Mouse (Mus musculus) embryonic facial prominence, embryonic 12.5 days (tissue): ENCODE measurements around the gene Abcb10. TPM values are rescaled to one million over a fixed set of nuclear protein-coding genes. Genes with fewer than 3 reads are reported as not detected.
"Not testable (repeated sequence)": the region's sequence is repeated elsewhere in the genome, so short reads cannot be mapped to it uniquely, and the experiment has no call there.

ENCODE experiments used
- ATAC-seq: fragments of 200-750 bp; cut with Nextera tagmentation; 2 replicates; pipeline ENCODE4 v1.8.0; 2017; ENCODE audit not compliant: insufficient number of reproducible peaks, insufficient read depth, low FRiP score, low TSS enrichment
- H3K27ac ChIP-seq: fragments of 300-500 bp; sonication (generic); 2 replicates; pipeline ENCODE4 v1.5.1; 2016; ENCODE audit warnings: mild to moderate bottlenecking
- H3K27me3 ChIP-seq: fragments of 300-500 bp; sonication (generic); 2 replicates; pipeline ENCODE4 v1.6.1; 2016; ENCODE audit warnings: mild to moderate bottlenecking, moderate library complexity
- H3K36me3 ChIP-seq: fragments of 300-500 bp; sonication (generic); 2 replicates; pipeline ENCODE4 v1.6.1; 2016; ENCODE audit warnings: mild to moderate bottlenecking
- H3K4me1 ChIP-seq: fragments of 300-500 bp; sonication (generic); 2 replicates; pipeline ENCODE4 v1.6.1; 2016
- H3K4me2 ChIP-seq: fragments of 300-500 bp; sonication (generic); replicated peaks from 2 replicates; pipeline ENCODE4 v1.6.1; 2016; ENCODE audit warnings: mild to moderate bottlenecking, moderate library complexity
- H3K4me3 ChIP-seq: fragments of 300-500 bp; sonication (generic); 2 replicates; pipeline ENCODE4 v1.5.1; 2016; ENCODE audit warnings: mild to moderate bottlenecking
- H3K9ac ChIP-seq: fragments of 300-500 bp; sonication (generic); 2 replicates; pipeline ENCODE4 v1.6.1; 2016; ENCODE audit warnings: mild to moderate bottlenecking, moderate library complexity
- H3K9me3 ChIP-seq: fragments of 300-500 bp; sonication (generic); 2 replicates; pipeline ENCODE4 v1.6.1; 2016; ENCODE audit warnings: mild to moderate bottlenecking, moderate library complexity
- WGBS: fragments of 180-500 bp; shearing (Covaris S2); methylation state at CpG from one replicate; pipeline ENCODE4 v1.1.7; 2016; 5-methylcytosine and 5-hydroxymethylcytosine counted together
- polyA plus RNA-seq: library from polyadenylated mRNA; unstranded; fragments of >200 nt; fragmentation: Nextera tagmentation; extraction: Ambion mirVana; gene quantifications from 2 replicates; pipeline ENCODE4 v1.2.1, GENCODE M21; 2016

Abcb10 gene
- polyA plus RNA-seq, 1 experiment from 2014 or later, result 21.7 TPM

DNA sequence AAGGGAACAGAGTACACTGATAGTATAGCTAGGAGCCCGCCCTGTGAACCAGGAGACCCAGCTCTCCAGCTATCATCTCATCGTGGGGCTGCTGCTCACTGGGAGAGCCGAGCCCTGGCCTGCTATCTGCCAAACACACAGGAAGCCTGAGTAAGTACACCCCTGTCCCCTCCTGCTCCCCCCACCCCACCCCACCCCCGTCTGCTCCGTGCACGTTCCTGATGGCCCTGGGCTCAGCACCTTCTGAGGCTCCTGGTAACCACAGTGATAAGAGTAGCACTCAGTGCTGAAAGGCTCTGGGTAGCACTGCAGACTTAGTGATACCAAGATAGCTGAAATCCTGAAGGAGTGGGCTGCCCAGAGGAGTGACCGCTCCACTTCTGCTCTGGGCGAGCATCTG, 4.0 kb downstream of the Abcb10 start:
- no peak overlapping the region; the same call in 1 of the 2 replicates for H3K9ac ChIP-seq
- WGBS, result 70% methylated on average over 8 of the region's 8 CpGs
- H3K27ac ChIP-seq, result no peak overlapping the region
- no peak overlapping the region for H3K4me3 ChIP-seq
- no peaks in the 10 kb centered on the region for H3K36me3 ChIP-seq
- ATAC-seq, result no peak
- H3K4me1 ChIP-seq, result peaks cover 8% of the 10 kb centered on the region; the same call in 1 of the 2 replicates
- H3K9me3 ChIP-seq, result no peaks in the 10 kb centered on the region
- H3K4me2 ChIP-seq, result no peak overlapping the region
- H3K27me3 ChIP-seq, result no peaks in the 10 kb centered on the region

DNA sequence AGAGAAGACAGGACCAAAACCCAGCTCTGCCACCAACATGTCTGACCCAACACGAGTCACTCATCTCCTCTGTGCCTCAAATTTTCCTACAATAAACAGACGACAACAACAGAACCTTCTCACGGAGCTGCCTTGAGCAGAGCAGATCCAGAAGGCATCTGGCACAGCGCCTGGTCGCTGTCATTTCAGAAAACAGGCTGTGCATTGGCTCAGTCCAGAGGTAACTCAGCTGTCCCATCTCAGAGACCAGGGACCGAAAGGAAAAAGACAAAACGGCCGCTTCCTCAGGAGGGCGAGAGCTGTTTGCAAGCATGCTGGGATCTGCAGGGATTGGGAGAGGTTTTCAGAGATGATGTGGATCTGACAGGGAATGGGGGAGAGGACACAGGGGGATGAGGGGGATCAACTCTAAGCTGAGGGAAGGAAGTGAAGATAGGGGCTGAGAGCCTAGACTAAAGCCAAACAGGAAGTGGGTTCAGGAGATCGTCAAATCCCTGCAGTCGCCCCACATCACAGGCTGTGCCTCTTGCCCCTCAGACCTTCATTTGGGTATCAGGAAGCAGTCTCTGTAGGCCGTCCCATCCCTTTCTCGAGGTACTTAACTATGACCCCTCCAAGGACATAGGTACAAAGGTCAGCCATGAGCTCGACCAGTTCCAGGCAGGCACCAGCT, 4.6 kb downstream of the Abcb10 start:
- no peak overlapping the region for H3K4me3 ChIP-seq
- no peak for ATAC-seq
- H3K36me3 ChIP-seq, result no peaks in the 10 kb centered on the region
- H3K27ac ChIP-seq, result no peak overlapping the region
- no peak overlapping the region; the same call in 1 of the 2 replicates for H3K9ac ChIP-seq
- no peaks in the 10 kb centered on the region for H3K27me3 ChIP-seq
- H3K4me2 ChIP-seq, result no peak overlapping the region
- WGBS, result 60% methylated on average over 14 of the region's 14 CpGs
- H3K9me3 ChIP-seq, result no peaks in the 10 kb centered on the region
- peaks cover 8% of the 10 kb centered on the region; the same call in 1 of the 2 replicates for H3K4me1 ChIP-seq

DNA sequence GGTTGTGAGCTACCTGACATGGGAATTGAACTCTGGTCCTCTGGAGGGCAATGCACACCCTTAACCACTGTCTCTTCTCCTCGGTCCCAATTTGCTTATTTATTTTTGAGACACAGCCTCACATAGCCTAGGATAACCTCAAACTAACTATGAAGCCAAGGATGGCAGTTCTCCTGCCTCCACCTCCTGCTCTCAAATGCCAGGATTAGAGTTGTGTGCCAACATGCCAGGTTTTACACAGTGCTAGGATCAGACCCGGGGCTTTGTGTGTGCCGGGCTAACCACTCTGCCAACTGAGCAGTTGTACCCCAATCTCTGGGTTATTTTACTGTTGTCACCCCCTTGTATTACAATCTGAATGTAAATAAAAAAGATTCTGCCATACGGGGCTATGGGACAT, 5.4 kb downstream of the Abcb10 start:
- H3K4me1 ChIP-seq, result peaks cover 8% of the 10 kb centered on the region; the same call in 1 of the 2 replicates
- 87% methylated on average over 4 of the region's 4 CpGs for WGBS
- no peak overlapping the region for H3K9ac ChIP-seq
- no peak overlapping the region for H3K4me3 ChIP-seq
- no peak for ATAC-seq
- H3K4me2 ChIP-seq, result no peak overlapping the region
- H3K27ac ChIP-seq, result no peak overlapping the region
- H3K36me3 ChIP-seq, result no peaks in the 10 kb centered on the region
- H3K27me3 ChIP-seq, result no peaks in the 10 kb centered on the region
- no peaks in the 10 kb centered on the region for H3K9me3 ChIP-seq

DNA sequence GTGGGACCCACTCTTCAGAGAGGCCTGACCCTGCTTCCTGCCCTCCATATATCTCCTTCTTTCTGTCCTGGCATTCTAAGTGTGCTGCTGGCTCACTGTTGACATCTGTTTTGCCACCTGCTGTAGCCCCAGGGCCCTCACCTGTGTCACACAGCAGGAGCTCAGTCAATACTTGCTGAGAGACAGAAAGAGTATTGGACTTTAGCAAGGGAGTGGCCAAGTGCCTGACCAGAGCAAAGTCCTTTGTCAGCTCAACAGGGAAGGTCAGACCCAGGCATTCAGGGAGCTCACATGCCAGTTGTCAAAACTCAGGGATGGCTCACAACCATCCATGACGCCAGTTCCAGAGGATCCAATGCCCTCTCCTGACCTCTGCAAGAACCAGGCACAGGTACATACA, 9.4 kb downstream of the Abcb10 start:
- Histone ChIP-seq H3K9ac (no peak overlapping the region), H3K4me3 (no peak overlapping the region), H3K36me3 (no peaks in the 10 kb centered on the region), H3K4me1 (no peaks in the 10 kb centered on the region; the same call in 1 of the 2 replicates), H3K27ac (no peak overlapping the region), H3K27me3 (no peaks in the 10 kb centered on the region), H3K4me2 (no peak overlapping the region), H3K9me3 (no peaks in the 10 kb centered on the region)
- no peak for ATAC-seq
- WGBS, result 65% methylated on average over 1 of the region's 1 CpGs

DNA sequence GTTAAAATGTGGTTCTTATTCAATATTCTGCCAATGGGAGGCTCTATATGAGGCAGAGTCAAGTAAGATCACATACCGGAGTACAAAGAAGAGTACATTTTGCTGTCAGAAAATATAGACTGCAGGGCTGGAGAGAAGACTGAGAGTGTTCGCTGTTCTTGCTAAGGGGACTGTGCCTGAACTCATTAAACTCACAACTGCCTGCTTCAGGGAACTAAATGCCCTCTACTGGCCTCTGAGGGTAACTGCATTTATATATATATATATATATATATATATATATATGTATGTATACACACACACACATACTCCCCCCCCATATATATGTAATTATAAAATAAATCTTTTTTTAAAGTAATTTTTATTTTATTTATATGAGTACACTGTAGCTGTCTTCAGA, 16.0 kb downstream of the Abcb10 start:
- Histone ChIP-seq H3K9ac (no peak overlapping the region), H3K4me3 (no peak overlapping the region), H3K4me2 (no peak overlapping the region), H3K27me3 (no peaks in the 10 kb centered on the region), H3K27ac (no peak overlapping the region), H3K9me3 (no peaks in the 10 kb centered on the region), H3K36me3 (peaks cover 25% of the 10 kb centered on the region), H3K4me1 (no peaks in the 10 kb centered on the region)
- ATAC-seq, result no peak
- 70% methylated on average over 2 of the region's 2 CpGs for WGBS

DNA sequence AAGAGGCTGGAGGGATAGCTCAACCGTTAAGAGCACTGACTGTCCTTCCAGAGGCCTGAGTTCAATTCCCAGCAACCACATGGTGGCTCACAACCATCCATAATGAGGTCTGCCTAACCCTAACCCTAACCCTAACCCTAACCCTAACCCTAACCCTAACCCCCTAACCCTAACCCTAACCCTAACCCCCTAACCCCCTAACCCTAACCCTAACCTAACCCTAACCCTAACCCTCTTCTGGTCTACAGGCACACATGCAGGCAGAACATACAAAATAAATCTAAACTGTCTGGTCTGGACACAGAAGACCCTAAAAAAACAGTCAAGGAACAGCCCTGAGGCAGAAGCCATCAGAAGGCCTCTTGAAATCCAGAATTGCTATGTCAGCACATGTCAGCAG, 21.6 kb downstream of the Abcb10 start:
- 62% methylated on average over 1 of the region's 1 CpGs for WGBS
- ATAC-seq, result no peak
- no peaks in the 10 kb centered on the region for H3K9me3 ChIP-seq
- no peak overlapping the region for H3K4me2 ChIP-seq
- H3K36me3 ChIP-seq, result peaks cover 42% of the 10 kb centered on the region
- no peak overlapping the region for H3K27ac ChIP-seq
- no peak overlapping the region for H3K9ac ChIP-seq
- H3K27me3 ChIP-seq, result no peaks in the 10 kb centered on the region
- no peak overlapping the region for H3K4me3 ChIP-seq
- H3K4me1 ChIP-seq, result no peaks in the 10 kb centered on the region

DNA sequence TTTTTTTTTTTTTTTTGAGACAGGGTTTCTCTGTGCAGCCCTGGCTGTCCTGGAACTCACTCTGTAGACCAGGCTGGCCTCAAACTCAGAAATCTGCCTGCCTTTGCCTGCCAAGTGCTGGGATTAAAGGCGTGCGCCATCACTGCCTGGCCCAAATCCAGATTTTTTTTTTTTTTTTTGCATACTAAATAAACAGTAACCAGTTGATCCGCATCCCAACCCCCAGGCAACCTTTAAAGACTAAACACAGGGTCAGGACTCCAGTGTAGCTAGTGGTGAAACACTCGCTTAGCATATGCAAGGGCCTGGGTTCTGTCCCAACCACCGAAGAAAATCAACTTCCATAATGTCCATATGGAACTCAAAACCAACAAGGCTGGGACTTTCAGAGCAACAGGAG, 22.4 kb downstream of the Abcb10 start:
- not testable (repeated sequence) for H3K9ac ChIP-seq, H3K9me3 ChIP-seq, H3K27me3 ChIP-seq, H3K27ac ChIP-seq, ATAC-seq, H3K4me3 ChIP-seq, H3K4me1 ChIP-seq, H3K4me2 ChIP-seq
- H3K36me3 ChIP-seq, result peaks cover 44% of the 10 kb centered on the region
- 85% methylated on average over 5 of the region's 5 CpGs for WGBS

DNA sequence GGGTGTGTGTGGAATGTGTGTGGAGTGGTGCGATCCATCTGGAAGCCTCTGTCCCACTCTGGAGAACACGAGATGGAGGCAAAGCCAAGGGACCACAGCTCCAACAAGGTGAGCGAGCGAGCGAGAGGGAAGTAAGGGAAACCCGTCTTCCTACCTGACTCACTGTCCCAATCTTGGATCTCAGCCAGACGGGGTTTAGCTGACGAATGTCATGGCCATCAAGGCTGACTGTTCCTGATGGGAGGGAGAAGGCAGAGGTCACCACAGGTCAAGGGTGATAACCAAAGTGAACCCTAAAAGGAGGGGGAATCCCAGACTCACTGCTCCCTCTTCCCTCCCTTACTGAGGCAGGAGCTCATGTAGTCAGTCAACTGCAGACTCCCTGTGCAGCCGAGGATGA, 22.9 kb downstream of the Abcb10 start:
- H3K36me3 ChIP-seq, result peaks cover 46% of the 10 kb centered on the region
- no peaks in the 10 kb centered on the region for H3K4me1 ChIP-seq
- no peak overlapping the region for H3K4me3 ChIP-seq
- ATAC-seq, result no peak
- no peak overlapping the region for H3K27ac ChIP-seq
- 87% methylated on average over 9 of the region's 9 CpGs for WGBS
- H3K27me3 ChIP-seq, result no peaks in the 10 kb centered on the region
- H3K4me2 ChIP-seq, result no peak overlapping the region
- no peaks in the 10 kb centered on the region for H3K9me3 ChIP-seq
- no peak overlapping the region for H3K9ac ChIP-seq

DNA sequence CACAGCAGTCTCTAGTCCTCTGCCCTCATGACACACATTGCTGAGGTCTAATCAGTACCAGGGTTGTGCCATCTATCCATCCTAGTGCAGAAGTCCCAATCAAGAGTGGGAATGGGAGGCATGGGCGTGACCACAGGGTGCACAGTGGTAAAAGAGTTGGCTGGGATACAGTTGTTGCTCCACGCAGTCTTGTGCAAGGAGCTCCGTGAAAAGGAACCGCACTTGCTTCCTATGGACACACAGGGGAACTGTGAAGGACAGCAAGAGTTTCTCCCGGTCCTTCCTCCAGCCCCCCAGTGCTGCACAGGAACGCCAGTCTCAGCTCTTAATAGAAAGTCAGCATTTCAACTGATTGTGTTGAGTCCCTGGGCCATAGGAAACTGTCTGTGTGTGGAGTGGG, 23.4 kb downstream of the Abcb10 start:
- Histone ChIP-seq H3K9ac (no peak overlapping the region), H3K4me3 (no peak overlapping the region), H3K36me3 (peaks cover 46% of the 10 kb centered on the region), H3K4me1 (no peaks in the 10 kb centered on the region), H3K9me3 (no peaks in the 10 kb centered on the region), H3K27ac (no peak overlapping the region), H3K4me2 (no peak overlapping the region), H3K27me3 (no peaks in the 10 kb centered on the region)
- whole genome bisulfite sequencing, result 91% methylated on average over 6 of the region's 6 CpGs
- ATAC-seq, result no peak

DNA sequence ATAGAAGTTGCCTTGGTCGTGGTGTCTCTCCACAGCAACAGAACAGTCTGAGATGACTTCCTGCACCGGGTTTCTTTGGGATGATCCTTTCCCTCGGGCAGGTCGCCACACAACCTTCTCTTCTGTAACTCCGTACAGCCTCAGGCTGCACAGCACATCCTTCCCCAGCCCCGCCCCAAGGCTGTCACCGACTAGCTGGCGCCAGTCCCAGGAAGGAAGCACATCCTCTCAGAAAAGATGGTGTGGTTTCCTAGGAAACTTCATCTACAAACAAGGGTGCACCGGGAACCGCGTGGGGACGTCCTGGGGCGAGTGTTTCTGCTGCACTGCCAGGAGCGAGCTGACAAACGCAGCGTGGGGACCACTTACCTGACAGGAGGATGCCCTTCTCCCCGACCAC, 24.8 kb downstream of the Abcb10 start:
- H3K27ac ChIP-seq, result no peak overlapping the region
- no peak for ATAC-seq
- WGBS, result 83% methylated on average over 17 of the region's 17 CpGs
- no peak overlapping the region for H3K4me2 ChIP-seq
- H3K4me3 ChIP-seq, result no peak overlapping the region
- H3K9ac ChIP-seq, result no peak overlapping the region
- H3K27me3 ChIP-seq, result no peaks in the 10 kb centered on the region
- no peaks in the 10 kb centered on the region for H3K9me3 ChIP-seq
- peaks cover 48% of the 10 kb centered on the region for H3K36me3 ChIP-seq
- H3K4me1 ChIP-seq, result no peaks in the 10 kb centered on the region

DNA sequence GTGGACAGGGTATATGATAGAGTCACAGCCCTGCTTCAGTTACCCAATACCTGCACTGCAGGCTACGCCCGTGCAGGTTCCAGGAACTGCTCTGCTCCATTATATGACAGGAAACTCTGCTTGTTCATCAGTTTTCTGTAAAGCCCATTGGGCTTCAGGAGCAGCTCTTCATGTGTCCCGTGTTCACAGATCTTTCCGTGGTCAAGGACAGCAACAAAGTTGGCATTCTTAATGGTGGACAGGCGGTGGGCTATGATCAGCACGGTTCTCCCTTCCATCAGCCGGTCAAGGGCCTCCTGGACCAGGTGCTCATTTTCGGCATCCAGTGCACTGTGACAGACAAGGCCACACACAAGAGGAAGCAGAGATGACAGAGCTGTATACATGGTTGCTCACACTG, 28.7 kb downstream of the Abcb10 start:
- Histone ChIP-seq H3K4me2 (no peak overlapping the region), H3K4me1 (no peaks in the 10 kb centered on the region), H3K36me3 (peaks cover 28% of the 10 kb centered on the region; the same call in 1 of the 2 replicates), H3K4me3 (no peak overlapping the region), H3K9me3 (no peaks in the 10 kb centered on the region), H3K9ac (no peak overlapping the region), H3K27ac (no peak overlapping the region), H3K27me3 (no peaks in the 10 kb centered on the region)
- ATAC-seq, result no peak
- WGBS, result 86% methylated on average over 8 of the region's 8 CpGs

DNA sequence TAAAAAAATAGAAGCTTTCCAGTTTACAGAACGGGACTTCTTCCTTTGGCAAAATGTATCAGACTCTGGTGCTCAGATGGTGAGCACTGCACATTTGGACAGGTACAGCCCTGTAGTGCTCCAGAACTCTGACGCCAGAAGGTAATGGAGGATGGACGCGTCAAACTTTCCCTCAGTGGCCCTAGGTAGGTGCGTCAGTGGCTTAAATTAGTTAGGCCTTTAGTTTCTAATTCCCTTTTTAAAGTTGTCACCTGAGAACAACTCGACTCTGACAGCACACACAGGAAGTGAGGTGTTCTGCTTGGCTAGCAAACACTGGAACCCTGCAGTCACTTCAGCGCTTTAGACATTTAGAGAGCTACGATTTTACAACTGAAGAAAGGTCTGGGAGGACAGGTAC, 29.2 kb downstream of the Abcb10 start:
- H3K9ac ChIP-seq, result no peak overlapping the region
- no peak overlapping the region for H3K4me2 ChIP-seq
- no peaks in the 10 kb centered on the region for H3K4me1 ChIP-seq
- no peaks in the 10 kb centered on the region for H3K9me3 ChIP-seq
- no peaks in the 10 kb centered on the region for H3K27me3 ChIP-seq
- no peak overlapping the region for H3K4me3 ChIP-seq
- H3K27ac ChIP-seq, result no peak overlapping the region
- no peak for ATAC-seq
- 87% methylated on average over 8 of the region's 8 CpGs for WGBS
- peaks cover 27% of the 10 kb centered on the region; the same call in 1 of the 2 replicates for H3K36me3 ChIP-seq
